Mouse (Mus musculus) c-Kit-positive CD71-positive TER-119-positive erythroid progenitor cells, embryonic 14.5 days (primary cell): Measurements from ENCODE around the gene Haao.

Source experiments
- DNase-seq: peaks from one replicate; pipeline ENCODE4 v3.0.0-alpha.2; 2013; ENCODE audit warnings: low spot score

The Haao gene

GRCm38 (mm10) chr17:83834120-83834519, 13.6 kb downstream of the Haao start:
- DNase-seq: no peak

- no peak for DNase-seq
Measured at GRCm38 (mm10) chr17:83830616-83831292, 17.0 kb downstream of the Haao start.

GRCm38 (mm10) chr17:83829356-83829755, 18.4 kb downstream of the Haao start:
- no peak for DNase-seq

- no peak for DNase-seq
Measured at GRCm38 (mm10) chr17:83823835-83824234, 23.9 kb downstream of the Haao start.

GRCm38 (mm10) chr17:83821876-83822275, 25.9 kb downstream of the Haao start:
- no peak for DNase-seq

- no peak for DNase-seq
Measured at GRCm38 (mm10) chr17:83820701-83821100, 27.1 kb downstream of the Haao start.

- no peak for DNase-seq
Measured at GRCm38 (mm10) chr17:83819503-83819902, 28.3 kb downstream of the Haao start.

- DNase-seq: no peak
Measured at GRCm38 (mm10) chr17:83816996-83817395, 30.8 kb downstream of the Haao start.

- DNase-seq: no peak
Measured at GRCm38 (mm10) chr17:83813050-83813449, 34.7 kb downstream of the Haao start.

GRCm38 (mm10) chr17:83812200-83812944, 35.4 kb downstream of the Haao start:
- no peak for DNase-seq

GRCm38 (mm10) chr17:83810285-83810684, 37.5 kb downstream of the Haao start:
- DNase-seq: peak; percentile 71

GRCm38 (mm10) chr17:83809197-83809829, 38.5 kb downstream of the Haao start:
- peak; percentile 88 for DNase-seq

GRCm38 (mm10) chr17:83808476-83809098, 39.2 kb downstream of the Haao start:
- no peak for DNase-seq

- peak; percentile 88 for DNase-seq
Measured at GRCm38 (mm10) chr17:83807778-83808398, 39.9 kb downstream of the Haao start.

- no peak for DNase-seq
Measured at GRCm38 (mm10) chr17:83807345-83807744, 40.4 kb downstream of the Haao start.

- DNase-seq: no peak
Measured at GRCm38 (mm10) chr17:83805078-83805477, 42.7 kb downstream of the Haao start.

GRCm38 (mm10) chr17:83803987-83804386, 43.8 kb downstream of the Haao start:
- no peak for DNase-seq

- DNase-seq: no peak
Measured at GRCm38 (mm10) chr17:83799506-83800050, 48.2 kb downstream of the Haao start.

- no peak for DNase-seq
Measured at GRCm38 (mm10) chr17:83795121-83795520, 52.6 kb downstream of the Haao start.

GRCm38 (mm10) chr17:83792388-83792787, 55.4 kb downstream of the Haao start:
- DNase-seq: no peak

- DNase-seq: no peak
Measured at GRCm38 (mm10) chr17:83790158-83790557, 57.6 kb downstream of the Haao start.

GRCm38 (mm10) chr17:83786418-83786817, 61.3 kb downstream of the Haao start:
- no peak for DNase-seq
